Mouse (Mus musculus) induced T-regulatory cell, adult 2 months (primary cell): ENCODE results near the gene Miga2.
"Not testable (repeated sequence)": the region's sequence is repeated elsewhere in the genome, so short reads cannot be mapped to it uniquely, and the experiment has no call there.

ENCODE experiments used
- DNase-seq: peaks from one replicate; pipeline ENCODE4 v3.0.0-alpha.2; 2012; ENCODE audit warnings: low read depth

Gene Miga2

GRCm38 (mm10) chr2:30397986-30398512 is 34.0 kb downstream of the Miga2 start:
- no peak for DNase-seq

DNA sequence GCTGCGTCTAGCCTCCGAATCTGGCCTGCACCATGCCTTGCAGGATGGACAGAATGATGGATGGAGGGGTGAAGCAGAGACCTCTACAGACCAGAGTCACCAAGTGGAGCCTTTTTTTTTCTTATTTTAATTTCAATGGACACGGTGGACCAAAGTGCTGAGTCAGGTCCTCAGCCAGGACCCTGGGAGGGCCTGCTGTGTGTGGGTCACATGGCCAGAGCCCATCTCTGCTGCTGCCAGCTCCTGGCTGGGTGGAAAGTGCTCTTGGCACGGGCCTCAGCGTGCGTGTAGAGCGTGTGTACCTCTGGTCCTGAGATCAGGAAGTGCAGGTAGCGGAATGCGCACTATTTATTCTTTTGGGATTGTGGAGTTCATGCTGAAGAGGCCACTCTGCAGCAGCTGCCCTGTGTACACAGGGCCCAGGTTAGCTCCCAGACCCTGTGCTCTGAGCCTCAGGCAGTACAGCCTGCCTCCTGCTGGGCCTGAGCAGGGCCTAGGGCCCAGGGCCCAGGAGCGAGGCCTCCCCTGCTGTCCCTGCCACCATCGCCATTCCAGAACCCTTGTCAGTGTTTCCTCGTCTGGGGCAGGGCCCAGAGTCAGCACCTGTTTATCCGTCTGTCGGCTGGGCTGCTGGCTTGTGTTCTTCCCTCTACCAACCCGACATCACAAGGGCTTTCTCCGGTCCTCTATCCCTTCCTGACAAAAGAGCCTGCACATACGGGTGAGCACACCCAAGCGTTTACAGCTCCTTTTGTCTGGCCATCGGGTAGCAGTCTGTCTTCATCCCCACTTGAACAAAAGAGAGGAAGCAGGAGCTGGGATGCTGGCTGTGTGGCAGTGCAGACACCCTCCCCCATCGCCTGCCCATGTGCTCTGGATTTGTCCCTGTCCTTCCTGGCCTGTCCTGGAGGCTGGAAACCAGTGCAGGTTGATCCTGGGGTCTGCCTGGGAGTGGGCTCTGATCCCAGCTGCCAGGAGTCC is 35.4 kb downstream of the Miga2 start:
- no peak for DNase-seq

GRCm38 (mm10) chr2:30401581-30401980 is 37.5 kb downstream of the Miga2 start:
- no peak for DNase-seq

DNA sequence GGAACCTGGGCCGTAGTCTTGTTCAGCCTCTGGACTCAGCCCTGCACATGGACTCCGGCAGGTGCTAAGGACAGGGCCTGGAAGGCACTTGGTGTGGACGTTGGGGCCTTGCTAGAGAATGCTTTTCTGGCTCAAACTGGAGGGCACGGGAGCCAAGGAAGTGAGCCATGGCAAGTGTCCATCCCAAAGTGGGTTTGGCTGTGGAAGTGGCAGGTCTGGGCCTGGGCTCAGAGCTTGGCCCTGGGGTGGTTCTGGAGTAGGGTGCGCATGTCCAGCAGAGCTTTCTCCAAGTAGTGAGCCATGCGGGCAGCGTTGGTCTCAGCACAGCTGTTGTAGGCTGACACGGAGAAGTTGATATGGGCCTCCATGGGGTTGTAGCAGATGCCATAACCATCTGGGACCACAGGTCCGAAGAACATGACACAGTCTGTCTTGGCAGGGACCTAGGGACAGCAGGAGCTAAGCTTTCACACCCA is 38.4 kb downstream of the Miga2 start:
- DNase-seq, result no peak

- no peak for DNase-seq
Measured at GRCm38 (mm10) chr2:30402843-30403242, 38.8 kb downstream of the Miga2 start.

GRCm38 (mm10) chr2:30403870-30404269 is 39.8 kb downstream of the Miga2 start:
- no peak for DNase-seq

GRCm38 (mm10) chr2:30407221-30407620 is 43.2 kb downstream of the Miga2 start:
- no peak for DNase-seq

DNA sequence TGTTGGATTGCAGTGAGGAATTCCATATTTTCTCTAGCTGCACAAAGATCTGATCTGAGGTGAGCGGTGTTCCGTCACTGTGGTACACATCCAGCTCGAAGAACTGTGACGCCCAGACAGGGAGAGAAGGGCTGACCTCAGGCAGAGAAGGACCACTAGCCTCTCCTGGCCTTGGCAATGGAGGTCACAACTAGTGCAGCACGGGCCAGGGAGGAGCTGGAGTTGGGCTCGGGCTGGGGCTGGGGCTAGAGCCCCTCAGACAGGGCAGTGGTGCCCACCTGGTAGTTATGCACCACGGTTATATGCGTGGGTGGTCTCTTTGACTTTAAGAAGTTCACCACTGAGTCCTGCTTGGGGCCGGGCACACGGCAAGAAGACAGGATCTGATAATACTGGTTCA is 43.7 kb downstream of the Miga2 start:
- no peak for DNase-seq

GRCm38 (mm10) chr2:30408452-30409100 is 44.5 kb downstream of the Miga2 start:
- DNase-seq, result no peak

- no peak for DNase-seq
Measured at GRCm38 (mm10) chr2:30409454-30410176, 45.6 kb downstream of the Miga2 start.

DNA sequence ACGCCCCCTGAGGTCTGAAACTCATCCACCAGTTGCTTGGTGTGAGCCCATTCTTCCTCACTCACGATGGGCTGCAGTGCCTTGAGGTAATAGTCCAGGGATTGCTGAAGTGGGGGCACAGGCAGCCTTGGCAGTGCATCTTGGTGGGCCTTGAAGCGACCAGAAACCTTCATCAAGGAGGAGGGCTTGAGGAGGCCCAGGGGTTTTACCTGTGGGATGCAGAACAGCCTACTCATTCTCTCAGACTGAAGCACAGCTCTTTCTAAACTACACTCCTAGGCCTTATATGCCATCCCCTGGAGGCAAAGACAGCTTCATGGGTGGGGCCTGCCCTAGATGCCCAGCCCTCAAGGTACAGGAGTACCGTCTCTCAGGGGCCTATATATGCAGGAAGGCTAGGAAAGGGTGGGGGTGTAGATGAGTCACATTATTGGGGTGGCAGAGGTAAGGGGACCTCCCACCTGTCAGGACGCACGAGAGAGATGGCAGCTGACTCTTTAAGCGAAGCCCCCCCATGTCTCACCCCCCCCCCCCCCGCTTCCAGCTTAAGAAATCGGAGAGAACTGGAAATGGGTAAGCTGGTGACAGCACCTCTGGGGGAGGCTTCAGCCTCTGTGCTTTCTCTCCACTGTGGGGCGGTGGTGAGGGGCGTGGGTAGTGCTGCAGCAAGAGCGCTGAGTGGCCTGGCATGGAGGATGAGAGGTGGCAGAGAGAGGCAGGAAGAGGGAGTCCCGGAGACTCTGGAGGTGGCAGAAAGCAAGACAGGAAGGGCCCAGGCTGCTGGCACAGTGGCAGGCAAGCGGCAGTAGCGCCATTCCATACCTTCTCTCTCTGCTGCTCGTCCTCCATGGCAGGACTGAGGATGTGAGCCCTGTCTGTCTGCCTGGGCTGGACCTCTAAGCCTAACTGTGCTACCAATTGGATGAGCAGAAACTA is 49.3 kb downstream of the Miga2 start:
- peak; percentile 33 for DNase-seq

DNA sequence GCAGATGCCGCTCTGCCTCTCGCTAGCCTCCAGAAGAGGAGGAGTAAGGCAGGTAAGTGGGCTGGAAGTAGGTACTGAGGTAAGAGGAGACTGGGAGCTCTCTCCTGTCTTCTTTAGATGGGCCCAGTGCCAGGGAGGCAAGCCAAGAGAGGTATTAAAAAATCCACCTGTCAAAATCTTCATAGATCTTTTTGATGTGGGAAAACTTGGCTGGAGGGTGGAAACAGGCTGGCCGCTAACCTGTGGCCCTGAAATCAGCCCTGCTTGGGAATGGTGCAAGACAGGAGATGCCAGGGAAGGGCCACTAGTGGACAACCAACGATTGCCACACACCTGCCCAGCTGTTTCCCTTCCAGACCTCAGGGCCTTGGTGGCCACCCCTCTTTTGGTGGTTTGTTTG is 50.1 kb downstream of the Miga2 start:
- no peak for DNase-seq

DNA sequence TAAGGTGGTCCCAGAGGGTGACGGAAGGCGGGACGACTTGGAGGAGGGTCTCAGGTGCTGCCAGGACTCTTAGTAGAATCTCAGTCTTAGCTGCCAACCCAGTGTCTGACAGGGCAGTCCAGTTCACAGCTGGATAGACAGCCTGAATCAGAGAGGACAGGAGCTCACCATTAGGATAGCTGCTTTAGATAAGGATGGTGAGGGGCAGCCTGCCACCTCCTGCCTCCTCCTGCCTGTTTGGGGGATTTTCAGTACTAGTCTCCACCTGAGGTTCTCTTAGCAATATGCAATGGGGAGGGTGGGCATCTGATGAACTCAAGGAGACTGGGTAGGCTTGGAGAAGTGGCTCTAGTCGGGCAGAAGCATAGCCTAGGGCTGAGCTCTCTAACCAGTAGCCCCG is 50.6 kb downstream of the Miga2 start:
- DNase-seq, result no peak

GRCm38 (mm10) chr2:30415157-30415935 is 51.3 kb downstream of the Miga2 start, which contains the start of gene Crat:
Gene Crat (minus strand): TSS chr2:30415813.
- no peak for DNase-seq

- DNase-seq, result peak; percentile 96
Measured at GRCm38 (mm10) chr2:30415936-30416648, 52.1 kb downstream of the Miga2 start, which contains the start of gene Ptpa. Gene Ptpa (plus strand): TSS chr2:30416039.

DNA sequence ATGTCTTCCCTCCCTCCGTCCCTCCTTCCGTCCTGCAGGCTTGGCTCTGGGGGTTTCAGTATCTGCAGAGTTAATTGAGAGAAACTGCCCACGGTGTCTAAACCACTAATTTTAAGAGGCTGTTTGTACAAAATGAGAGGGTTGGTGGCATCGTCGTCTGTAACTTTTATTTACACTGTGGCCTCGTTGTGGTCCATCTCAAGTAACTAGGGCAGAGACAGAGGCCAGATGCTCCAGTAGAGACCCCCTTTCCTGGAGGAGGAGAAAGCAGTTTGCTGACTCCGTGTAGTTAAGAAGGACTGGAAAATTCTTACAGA is 52.6 kb downstream of the Miga2 start:
- peak; percentile 51 for DNase-seq

- DNase-seq, result not testable (repeated sequence)
Measured at GRCm38 (mm10) chr2:30417154-30417553, 53.1 kb downstream of the Miga2 start.

DNA sequence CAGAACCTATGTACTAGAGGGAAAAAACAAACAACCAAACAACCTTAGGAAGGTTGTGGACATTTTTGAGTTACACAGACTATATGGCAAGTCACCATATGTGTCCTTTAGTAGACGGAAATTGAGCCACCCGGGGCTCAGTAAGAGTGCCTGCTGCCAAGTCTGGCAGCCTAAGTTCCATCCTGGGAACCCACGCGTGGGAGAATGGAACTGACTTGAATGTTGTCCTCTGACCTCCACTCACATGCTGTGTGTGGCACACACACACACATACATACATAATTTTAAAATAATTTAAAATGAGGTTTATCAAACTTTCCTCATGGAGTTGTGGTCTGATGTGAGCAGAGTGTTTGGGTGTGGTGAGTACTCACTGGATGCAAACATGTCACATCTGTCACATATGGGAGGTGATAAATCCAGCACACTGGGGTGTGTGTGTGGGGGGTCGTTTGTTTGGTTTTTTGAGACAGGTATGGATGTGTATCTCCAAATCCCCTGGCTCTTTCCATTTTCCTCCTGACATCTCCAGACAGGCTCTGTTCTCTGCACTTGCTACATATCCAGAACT is 53.6 kb downstream of the Miga2 start:
- no peak for DNase-seq

DNA sequence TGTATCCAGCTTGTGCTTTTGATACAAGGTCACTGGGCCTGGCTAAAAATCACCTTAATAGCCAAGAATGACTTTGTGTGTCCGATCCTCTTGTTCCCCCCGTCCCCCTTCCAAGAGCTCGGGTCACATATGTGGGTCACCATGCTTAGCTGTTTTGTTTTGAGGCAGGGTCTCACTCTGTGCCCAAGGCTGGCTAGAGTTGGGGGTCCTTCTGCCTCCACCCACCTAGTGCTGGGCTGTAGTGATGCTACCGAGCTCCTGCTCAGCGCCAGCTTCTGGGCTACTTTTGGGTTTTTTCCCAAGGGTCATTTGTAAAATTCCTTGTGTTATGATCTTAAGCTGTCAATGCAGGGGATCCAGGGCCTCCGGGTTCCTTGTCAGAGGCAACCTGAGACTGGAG is 54.2 kb downstream of the Miga2 start:
- DNase-seq, result no peak
